Mouse (Mus musculus) adrenal gland (tissue): ENCODE data around the gene Clmn.

Experiments used
- intact Hi-C: fragments of 180-260 bp; cut with DNase I; formaldehyde crosslinking; loops from one replicate; pipeline ENCODE4 v1.15.1; 2025

The Clmn gene

DNA sequence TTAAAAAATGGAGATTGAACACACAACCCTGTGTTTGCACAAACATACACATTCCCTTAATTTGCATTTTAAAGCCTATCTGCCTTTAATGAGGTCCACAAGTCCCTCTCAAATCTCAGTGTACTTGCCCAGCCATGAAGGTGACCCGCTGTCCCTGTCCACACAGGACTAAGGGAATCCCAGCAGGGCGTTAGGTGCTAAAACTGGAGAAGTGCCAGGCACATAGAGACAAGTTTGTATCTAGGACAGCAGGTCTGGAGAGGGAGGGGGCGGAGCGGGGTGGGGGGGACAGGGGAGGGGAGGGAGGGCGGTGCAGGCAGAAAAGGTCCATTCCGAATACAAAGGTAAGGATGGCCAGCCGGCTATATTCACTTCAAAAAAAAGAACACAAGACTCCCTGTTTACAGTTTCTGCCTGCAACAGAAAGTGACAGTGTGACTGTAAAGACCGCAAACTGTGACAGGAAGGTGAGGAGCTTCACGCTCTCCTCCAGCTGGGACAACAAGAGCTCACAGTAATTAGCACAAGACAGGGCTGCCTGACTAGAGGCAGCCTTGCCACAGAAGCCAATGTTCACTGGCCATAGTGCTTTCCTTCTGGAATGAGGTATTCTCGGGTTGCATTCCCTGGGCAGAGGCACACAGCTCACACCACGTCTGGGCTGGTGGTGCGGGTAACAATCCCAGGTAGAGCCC, 47.6 kb downstream of the Clmn start:
- intact Hi-C loops, result no loop called here

DNA sequence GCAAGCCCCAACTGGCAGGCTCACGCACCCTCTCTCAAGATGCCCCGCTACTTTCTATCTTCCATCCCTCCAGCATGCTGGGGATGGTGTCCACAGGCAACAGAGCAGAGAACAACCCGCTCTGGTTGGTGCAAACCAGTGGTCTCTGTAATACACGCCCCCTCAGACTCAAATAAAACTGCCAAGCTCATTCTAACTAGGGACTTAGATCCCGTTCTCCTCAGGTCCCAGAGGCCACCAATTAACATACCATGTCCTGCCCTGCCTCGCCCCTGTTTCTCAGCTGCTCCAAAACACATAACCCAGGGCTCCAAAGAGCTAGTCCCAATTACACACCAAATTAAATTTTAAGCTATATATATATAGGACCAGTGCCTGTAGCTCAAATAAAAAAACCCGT, 50.6 kb downstream of the Clmn start:
- intact Hi-C loops, result no loop called here

DNA sequence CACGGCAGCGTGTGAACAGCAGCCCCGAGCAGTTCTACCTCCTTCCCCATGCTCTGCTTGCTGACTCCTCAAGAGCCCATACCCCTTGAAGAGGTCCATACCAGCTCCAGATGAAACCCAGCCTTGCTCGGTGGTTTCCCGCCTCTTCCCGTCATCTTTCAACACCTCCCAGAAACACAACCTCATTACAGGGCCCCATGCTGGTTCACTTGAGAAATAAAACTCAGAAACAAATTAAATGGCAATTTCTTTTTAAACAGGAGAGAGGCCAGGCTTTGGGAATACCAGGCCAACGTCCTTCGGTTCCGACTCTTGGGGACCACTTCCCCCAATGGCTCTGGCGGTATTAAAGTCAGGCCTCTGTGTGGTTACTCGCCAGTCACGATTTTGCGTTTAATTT, 51.1 kb downstream of the Clmn start:
- intact Hi-C loops, result no loop called here

DNA sequence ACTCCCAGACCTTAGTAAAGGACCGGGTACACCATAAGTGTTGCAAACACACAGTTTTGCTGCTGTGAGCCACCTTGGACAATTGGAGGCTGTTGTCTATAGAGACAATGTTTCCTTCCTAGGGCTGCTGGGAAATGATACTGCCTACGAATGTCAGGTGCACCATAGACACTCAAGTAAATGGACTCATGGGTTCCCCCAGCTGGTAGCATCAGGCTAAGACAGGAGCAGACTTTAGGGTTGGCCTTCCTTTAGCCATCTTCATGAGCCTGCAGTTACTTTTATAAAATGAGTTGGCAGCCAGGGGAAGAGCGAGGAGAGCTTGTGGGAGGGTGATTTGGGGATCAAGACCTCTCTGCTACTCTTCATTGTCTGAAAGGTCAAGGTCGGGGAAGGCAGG, 52.2 kb downstream of the Clmn start:
- intact Hi-C loops, result no loop called here

DNA sequence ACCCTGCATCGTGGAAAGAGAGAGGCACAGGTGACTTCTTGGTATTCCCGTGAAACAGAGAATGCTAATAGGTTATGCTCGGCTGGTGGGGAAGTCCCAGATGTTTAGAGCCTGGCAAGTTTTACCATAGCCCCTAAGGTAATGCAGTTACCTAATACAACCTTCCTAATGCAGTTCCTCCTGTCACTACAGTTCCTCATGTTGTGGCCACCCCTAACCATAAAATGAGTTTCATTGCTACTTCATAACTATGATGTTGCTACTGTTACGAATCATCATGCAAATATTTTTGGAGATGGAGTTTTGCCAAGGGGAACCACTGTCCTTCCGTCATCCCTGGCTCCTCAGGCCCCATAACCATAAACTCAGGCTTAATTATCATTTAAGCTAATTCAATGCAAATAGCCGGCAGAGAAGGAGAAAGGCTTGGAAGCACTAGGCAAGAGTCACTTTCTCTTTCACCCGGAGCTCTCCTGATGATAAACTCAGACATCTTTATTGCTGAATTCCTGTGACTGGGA, 53.9 kb downstream of the Clmn start:
- intact Hi-C loops, result no loop called here

GRCm38 (mm10) chr12:104808421-104809067, 56.3 kb downstream of the Clmn start:
- intact Hi-C loops, result loop anchor here (5.0 kb wide), 1 partner anchor 36 kb away; no protein-coding TSS in a partner anchor

DNA sequence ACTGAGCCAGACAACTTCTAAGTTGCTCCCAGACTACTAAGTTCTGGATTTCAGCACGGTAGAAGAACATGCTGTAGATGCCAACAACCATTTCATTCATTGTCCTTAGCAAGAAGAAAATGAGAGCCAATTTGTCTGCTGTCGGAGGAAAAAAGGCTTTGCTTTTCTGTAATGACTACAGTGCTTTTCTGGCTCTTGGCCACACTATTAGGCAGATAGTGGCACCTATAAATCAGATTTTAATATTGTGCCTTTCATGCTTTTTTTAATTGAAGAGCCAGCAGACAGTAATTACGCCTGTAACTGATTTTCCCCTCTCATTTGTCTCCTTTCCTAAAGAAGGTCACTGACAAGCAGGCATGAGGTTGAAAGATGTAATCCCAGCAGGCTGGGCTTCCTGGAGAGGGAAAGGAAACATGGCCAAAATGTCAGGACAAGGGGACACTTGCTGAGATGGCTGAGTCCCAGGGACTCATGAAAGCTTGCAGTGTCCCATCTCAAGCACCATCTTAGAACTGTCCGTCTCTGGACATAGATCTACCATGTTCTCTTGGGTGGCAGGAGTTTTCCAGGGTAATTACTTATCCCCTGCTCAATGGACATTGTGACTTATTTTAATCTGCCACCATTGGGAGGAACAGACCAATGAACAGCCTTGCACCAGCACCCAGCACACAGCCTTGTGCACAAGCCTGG, 58.0 kb downstream of the Clmn start:
- intact Hi-C loops, result loop anchor here (5.0 kb wide), 1 partner anchor 35 kb away; no protein-coding TSS in a partner anchor

DNA sequence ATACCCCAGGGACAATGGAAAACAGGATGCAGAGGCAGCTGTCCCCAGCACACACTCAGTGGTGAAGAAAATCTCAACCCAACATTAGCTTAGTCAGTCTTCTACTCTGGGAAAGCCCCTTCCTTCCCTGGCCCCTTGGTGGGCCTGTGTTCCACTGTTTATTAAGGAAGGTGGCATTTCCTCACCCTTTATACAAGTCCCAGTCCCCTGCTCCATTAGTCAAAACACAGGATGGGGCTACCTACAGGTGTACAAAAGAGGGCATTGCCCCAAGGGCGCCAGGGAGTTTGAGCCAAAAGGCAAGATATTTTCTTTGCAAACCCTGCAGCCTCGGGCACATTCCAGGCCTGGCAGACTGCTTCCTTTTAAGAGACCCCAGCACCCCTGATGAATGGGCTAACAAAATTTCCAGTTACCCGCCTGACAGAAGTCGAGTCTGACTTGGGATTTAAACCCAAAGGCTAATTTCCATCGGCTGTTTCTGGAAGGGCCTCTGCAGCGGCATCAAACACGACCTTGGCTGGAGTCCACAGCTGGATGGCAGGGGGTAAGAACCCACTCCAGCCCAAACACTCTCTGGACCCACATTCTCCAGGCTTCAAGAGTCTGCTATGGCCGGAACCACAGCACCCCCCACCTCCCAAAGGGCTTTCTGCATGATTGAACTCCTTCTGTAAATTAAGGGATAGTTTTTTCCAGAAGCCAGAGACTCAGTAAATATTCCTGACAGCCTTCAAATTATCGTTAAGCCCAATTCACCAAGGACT, 63.2 kb downstream of the Clmn start:
- intact Hi-C loops, result no loop called here

- intact Hi-C loops, result no loop called here
These were observed 65.5 kb downstream of the Clmn start for GRCm38 (mm10) chr12:104799365-104799764.

- intact Hi-C loops, result no loop called here
These were observed 67.0 kb downstream of the Clmn start for GRCm38 (mm10) chr12:104797905-104798304.

- intact Hi-C loops, result no loop called here
These were observed 68.1 kb downstream of the Clmn start for GRCm38 (mm10) chr12:104796635-104797378.

DNA sequence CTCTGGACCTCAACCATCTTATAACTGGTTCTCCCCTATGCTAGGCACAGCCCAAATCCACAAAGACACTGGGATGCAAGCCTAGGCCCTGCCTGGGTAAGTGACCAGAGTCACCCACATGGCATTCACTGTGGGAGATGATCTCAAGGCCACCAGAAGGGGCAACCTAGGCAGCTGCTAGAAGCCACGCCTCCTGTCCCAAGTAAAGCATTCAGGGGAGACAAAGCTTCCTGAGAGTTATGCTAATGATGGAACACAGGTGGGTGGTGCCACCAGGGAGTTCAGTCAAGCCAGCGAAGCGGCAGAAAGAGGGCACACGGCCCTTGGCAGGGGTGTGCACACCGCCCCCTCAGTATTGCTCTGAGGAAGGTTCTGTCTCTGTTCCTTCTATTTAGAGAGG, 69.9 kb downstream of the Clmn start:
- intact Hi-C loops, result no loop called here

- intact Hi-C loops, result no loop called here
These were observed 71.4 kb downstream of the Clmn start for GRCm38 (mm10) chr12:104793486-104793885.

- intact Hi-C loops, result no loop called here
These were observed 87.3 kb downstream of the Clmn start for GRCm38 (mm10) chr12:104777603-104778002.

- intact Hi-C loops, result loop anchor here (5.0 kb wide), 2 partner anchors 35 to 165 kb away; no protein-coding TSS in a partner anchor
These were observed 92.9 kb downstream of the Clmn start for GRCm38 (mm10) chr12:104771941-104772340.

DNA sequence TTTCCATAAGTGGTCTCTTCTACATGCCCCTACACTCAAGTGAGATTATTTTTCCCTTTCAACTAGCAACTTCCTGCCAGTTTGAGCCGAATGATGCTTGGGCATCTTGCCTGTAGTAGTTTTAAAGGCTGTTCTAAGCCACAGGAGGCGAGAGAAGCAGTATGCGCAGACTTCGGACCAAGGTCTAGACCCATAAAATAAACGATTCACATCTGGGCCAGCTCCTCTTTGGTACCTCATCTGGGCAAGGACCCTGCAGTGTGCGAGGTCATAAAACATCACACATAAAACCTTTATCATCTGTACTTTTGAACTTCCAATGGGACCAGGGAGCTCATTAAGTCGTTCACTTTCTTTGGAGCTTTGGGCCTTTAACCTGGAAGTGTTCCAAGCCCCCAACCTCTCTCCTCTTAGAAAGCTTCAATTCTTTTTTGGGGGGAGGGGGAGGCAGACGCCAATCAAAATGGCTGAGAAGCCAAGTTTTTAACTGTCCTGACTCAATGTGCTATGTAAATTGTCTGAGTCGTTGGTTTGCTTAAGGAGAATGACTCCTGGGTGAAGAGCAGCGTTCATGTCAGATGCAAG, 95.6 kb downstream of the Clmn start:
- intact Hi-C loops, result no loop called here

GRCm38 (mm10) chr12:104767183-104767582, 97.7 kb downstream of the Clmn start:
- intact Hi-C loops, result no loop called here

DNA sequence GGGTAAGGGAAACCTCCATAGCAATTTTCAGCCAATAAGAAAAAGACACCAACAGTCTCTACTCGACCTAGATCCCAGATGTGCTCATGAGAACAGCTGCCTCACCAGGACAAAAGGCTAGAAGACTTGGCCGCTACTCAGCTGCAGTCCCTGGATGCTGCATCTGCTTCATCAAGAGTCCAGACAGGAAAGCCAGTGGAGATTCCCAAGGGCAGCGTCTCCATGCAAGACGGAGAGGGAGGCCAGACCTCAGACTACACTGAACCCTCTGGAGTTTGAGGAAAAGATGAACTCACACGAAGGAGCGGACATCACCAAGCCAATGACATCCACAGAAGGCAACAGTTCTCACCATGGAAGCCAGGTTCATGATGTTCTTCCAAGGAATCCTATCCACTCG, 99.1 kb downstream of the Clmn start:
- intact Hi-C loops, result no loop called here

- intact Hi-C loops, result no loop called here
These were observed 99.8 kb downstream of the Clmn start for GRCm38 (mm10) chr12:104765116-104765515.

DNA sequence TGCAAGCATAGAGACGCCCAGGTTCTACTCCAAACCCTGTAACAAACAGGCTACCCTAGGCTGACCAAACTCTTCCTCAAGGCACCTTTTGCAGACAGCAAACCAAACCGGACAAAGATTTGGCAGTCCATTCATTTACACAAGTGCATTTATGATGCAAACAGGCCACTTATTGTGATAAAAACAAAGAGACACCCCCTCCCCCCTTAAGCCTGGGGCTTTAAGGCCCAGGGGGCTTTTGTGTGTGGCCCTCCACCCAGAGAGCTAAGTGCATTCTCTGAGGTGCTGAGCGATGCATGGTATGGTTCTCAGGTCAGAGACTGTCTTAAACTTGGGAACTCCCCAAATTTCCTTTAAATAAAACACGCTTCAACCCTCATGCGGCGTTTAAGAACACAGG, 101.0 kb downstream of the Clmn start:
- intact Hi-C loops, result no loop called here
